Mouse (Mus musculus): ENCODE measurements around the gene Tmc3. TPM values are rescaled to one million over a fixed set of nuclear protein-coding genes. Genes with fewer than 3 reads are reported as not detected.
A peak's percentile ranks its signal among the peaks of the same experiment; 100 is the strongest.

Tmc3 gene
- polyA plus RNA-seq, 1 experiment from 2014 or later: 0.23 TPM

DNA sequence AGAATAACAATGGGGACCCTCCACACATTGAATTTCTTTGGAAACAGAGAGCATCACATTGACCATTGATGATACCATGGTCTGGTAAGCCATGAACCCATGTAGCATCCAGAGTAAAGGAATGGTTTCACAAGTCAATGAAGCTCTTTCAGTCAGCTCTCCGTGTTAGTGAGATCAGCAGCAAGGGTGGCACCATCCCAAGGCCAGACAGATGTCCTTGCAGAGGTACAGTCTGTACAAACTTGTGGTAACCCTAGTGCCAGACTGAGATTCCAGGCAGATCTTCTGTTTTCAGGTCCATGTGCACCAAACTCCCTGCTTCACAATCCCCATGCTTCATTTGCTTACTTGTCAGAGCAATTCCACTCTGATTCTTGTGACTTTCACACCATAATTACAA, 39.3 kb downstream of the Tmc3 start:
- Histone ChIP-seq H3K27ac (replicated peaks) (no peak overlapping the region), H3K27me3 (no peaks in the 10 kb centered on the region), H3K9me3 (replicated peaks) (no peaks in the 10 kb centered on the region), H3K4me3 (replicated peaks) (no peak overlapping the region), H3K9ac (no peak overlapping the region), H3K4me1 (replicated peaks) (no peaks in the 10 kb centered on the region), H3K4me2 (no peak overlapping the region), H3K36me3 (replicated peaks) (no peaks in the 10 kb centered on the region)
- no peak for ATAC-seq (ENCODE audit: insufficient read depth)
- WGBS (ENCODE audit: insufficient replicate concordance): 43% methylated on average over 1 of the region's 1 CpGs

DNA sequence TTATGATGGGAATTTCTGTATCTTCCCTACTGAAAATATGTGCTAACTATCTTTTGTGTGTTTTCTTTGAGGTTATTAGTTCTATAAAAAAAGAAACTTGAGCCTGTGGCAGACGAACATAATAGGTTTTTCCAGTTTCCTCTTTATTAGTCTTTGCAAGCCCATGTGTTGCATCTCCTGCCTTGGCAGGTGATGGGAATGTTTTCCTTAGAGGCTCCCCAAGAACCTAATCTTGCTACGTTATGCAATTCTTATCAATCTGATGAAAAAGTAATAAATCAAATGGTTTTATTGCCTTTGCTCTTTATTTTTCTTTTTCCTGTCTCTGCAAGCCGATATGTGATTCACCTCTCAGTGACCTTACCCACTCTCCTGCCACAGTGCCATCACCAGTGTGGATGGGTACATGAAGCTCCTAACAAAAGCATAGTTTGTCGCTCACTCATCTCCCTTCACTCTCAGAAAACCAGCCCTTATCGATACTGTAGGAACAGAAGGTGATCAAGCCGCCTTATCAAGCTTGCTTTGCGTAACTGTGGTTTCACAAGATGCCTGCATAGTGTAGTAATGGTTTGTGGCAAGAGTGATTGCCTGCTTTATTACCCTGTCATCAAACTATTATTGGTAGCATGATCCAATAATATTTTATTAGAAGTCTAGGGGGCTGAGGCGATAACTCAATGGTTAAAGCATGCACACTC, 42.0 kb downstream of the Tmc3 start:
- no peak for ATAC-seq (ENCODE audit: insufficient read depth)

DNA sequence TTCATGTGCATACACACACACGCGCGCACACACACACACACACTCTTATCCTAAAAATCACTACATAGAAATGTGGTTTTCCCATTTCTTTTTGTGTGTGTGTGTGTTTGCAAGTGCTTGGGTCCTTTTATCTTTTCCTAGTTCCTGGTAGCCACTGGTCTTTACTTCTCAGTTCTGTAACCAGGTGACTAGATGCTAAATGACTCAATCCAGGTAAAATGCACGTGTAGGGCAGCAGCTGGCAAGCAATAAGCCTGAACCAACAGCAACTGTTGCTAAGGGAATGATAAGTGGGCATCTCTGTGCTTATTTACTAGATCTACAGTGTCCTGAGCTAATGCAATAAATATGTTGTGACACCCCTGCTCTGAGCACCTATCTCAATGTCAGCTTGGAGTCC, 42.6 kb downstream of the Tmc3 start:
- 74% methylated on average over 4 of the region's 4 CpGs for WGBS (ENCODE audit: insufficient replicate concordance)
- H3K4me1 ChIP-seq (replicated peaks): peaks cover 18% of the 10 kb centered on the region
- H3K4me3 ChIP-seq (replicated peaks): no peak overlapping the region
- no peaks in the 10 kb centered on the region for H3K9me3 ChIP-seq (replicated peaks)
- no peak overlapping the region for H3K4me2 ChIP-seq
- H3K9ac ChIP-seq: no peak overlapping the region
- H3K27ac ChIP-seq (replicated peaks): no peak overlapping the region
- no peak for ATAC-seq (ENCODE audit: insufficient read depth)
- no peaks in the 10 kb centered on the region for H3K27me3 ChIP-seq
- H3K36me3 ChIP-seq (replicated peaks): no peaks in the 10 kb centered on the region

More for the DNA sequence above, 42.0 kb downstream of the Tmc3 start:
- Histone ChIP-seq H3K27ac (replicated peaks) (no peak overlapping the region), H3K4me2 (no peak overlapping the region), H3K36me3 (replicated peaks) (no peaks in the 10 kb centered on the region), H3K9ac (no peak overlapping the region), H3K9me3 (replicated peaks) (no peaks in the 10 kb centered on the region), H3K4me3 (replicated peaks) (no peak overlapping the region), H3K27me3 (no peaks in the 10 kb centered on the region), H3K4me1 (replicated peaks) (peaks cover 12% of the 10 kb centered on the region)
- WGBS (ENCODE audit: insufficient replicate concordance): 56% methylated on average over 8 of the region's 8 CpGs

DNA sequence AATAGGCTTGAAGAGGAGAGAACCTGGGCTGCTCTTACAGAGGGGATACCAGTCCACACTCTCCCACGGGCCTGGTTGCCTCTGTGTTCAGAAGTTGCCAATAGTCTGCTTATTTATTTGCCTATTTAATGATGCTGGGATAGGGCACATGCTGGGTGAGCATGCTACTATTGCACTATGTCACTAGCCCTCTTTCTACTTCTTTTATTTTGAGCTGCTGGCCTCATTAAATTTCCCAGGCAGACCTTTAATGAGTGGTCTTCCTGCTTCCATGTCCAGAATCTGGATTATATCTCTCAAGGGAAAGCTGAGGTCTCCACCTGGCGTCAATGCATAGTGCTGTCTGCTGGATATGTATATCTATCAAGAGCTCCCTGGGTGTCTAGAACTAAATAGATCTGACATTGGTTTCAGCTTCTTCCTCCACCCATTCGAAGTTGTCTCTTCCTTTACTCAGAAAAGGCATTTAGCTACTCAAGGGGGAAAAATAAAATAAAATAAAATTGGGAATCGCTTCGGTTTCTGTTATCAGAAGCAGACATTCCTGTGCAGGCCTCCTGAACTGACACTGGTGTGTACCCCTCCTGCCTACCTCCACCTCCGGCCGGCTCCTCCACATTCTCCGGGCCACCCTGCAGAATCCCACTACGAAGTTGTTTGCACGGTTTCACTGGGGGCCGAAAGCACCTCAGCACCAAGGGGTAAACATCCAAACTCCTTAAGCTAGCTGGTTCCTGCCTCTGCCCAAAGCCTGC, 46.5 kb downstream of the Tmc3 start:
- peak overlapping the region; percentile 50; the same call in 1 of the 2 replicates for H3K9ac ChIP-seq
- H3K9me3 ChIP-seq (replicated peaks): no peaks in the 10 kb centered on the region
- peaks cover 32% of the 10 kb centered on the region for H3K4me1 ChIP-seq (replicated peaks)
- peak overlapping the region; percentile 85 for H3K4me2 ChIP-seq
- peak overlapping the region; percentile 62 for H3K4me3 ChIP-seq (replicated peaks)
- WGBS (ENCODE audit: insufficient replicate concordance): 6% methylated on average over 11 of the region's 11 CpGs
- peaks cover 6% of the 10 kb centered on the region; the same call in 1 of the 2 replicates for H3K36me3 ChIP-seq (replicated peaks)
- no peak overlapping the region; the same call in 1 of the 2 replicates for H3K27ac ChIP-seq (replicated peaks)
- no peaks in the 10 kb centered on the region for H3K27me3 ChIP-seq
- peak; percentile 59 for ATAC-seq (ENCODE audit: insufficient read depth)

DNA sequence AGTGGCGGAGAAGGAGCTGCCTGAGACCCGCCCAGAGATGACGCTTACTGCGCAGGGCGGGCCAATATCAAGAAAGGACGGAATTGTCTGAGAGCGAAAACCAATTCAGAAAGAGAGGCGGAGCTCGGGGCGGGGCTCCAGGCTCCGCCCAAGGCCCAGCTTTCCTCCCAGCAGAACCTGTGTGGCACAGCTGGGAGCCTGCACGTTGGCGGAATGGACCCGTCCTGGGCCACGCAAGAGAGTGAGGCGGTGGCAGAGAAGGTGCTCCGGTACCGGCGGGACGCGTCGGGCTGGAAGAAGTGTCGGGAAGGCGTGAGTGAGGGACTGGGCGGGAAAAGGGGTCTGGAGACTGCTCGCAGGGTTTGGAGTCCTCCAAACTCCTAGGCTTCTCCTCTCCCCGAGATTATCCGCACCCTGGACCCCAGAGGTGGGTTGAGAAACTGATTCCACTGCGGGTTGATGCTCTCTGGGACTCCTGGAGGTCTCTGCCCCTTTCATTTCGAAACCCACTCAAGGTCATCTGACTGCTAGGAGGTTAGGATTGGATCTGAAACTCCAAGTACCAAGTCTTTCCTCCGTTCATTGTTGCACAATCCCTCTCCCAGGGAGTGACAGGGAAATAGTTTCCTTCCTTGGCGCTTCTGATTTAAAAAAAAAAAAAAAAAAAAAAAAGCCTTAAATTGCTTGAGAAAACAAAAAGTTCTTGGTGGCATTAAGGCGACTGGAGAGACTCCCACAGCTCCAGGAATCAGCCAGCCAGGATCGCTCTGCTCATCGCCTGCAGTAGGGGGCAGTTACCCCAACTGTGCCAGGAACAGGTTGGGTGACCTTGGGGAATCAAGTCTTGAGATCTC, 47.3 kb downstream of the Tmc3 start, which contains the start of gene Stard5:
Gene Stard5 (plus strand): TSS at position 132 of the 854 bp plus-strand sequence.
- Histone ChIP-seq H3K4me2 (peak within 1 kb of the TSS; percentile 85), H3K36me3 (replicated peaks) (peaks cover 10% of the 10 kb centered on the region; the same call in 1 of the 2 replicates), H3K4me3 (replicated peaks) (peak within 1 kb of the TSS; percentile 62), H3K4me1 (replicated peaks) (peaks cover 32% of the 10 kb centered on the region), H3K9ac (peak within 1 kb of the TSS; percentile 55), H3K27me3 (no peaks in the 10 kb centered on the region), H3K27ac (replicated peaks) (peak within 1 kb of the TSS; percentile 7; the same call in 1 of the 2 replicates), H3K9me3 (replicated peaks) (no peaks in the 10 kb centered on the region)
- 2% methylated on average over 35 of the region's 35 CpGs for WGBS (ENCODE audit: insufficient replicate concordance)
- ATAC-seq (ENCODE audit: insufficient read depth): peak; percentile 92

DNA sequence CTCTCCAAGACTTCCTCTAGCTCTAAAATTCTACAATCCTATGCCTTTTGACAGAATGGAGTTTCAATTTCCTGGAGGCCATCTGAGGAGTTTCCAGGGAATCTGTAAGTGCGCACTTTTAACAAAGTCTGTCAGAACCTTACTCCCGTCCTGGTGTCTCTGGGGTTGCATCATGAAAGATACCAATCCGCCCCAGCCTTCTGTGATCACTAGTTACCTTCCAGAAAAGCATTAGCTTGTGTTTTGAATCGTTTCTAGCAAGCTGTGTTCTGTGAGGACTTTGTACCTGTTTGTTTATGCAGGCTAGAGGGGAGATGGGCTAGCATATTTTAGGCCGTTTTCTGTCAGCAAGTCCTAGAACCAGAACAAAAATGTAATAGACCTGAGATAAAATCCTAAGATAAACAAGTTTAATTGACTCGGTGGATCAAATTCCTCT, 48.0 kb downstream of the Tmc3 start:
- Histone ChIP-seq H3K4me1 (replicated peaks) (peaks cover 32% of the 10 kb centered on the region), H3K9ac (0 out of 2 replicates have a peak overlapping the region, but pooled peaks have one; percentile 13), H3K36me3 (replicated peaks) (peaks cover 10% of the 10 kb centered on the region; the same call in 1 of the 2 replicates), H3K4me3 (replicated peaks) (peak overlapping the region; percentile 62), H3K27ac (replicated peaks) (0 out of 2 replicates have a peak overlapping the region, but pooled peaks have one; percentile 4), H3K27me3 (no peaks in the 10 kb centered on the region), H3K9me3 (replicated peaks) (no peaks in the 10 kb centered on the region), H3K4me2 (peak overlapping the region; percentile 85)
- WGBS (ENCODE audit: insufficient replicate concordance): 55% methylated on average over 6 of the region's 6 CpGs
- no peak for ATAC-seq (ENCODE audit: insufficient read depth)

DNA sequence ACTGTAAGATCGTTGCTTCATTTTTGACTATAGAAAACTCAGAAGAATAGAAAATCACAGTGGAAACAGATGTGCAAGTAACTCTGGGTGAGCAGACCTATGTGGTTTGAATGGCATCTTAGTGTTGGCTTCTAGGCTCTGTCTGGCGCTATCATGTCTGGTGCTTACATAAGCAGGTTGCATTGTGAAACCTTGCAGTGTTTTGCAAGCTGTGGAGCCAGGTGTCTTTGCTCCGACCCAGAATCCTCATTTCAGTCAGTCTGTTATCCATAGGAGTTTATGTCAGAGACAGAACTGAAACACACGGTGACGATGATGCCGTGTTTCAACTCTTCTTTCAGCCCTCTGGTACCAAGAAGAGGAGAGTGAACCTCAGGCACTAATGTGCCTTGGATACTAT, 49.1 kb downstream of the Tmc3 start:
- no peaks in the 10 kb centered on the region for H3K27me3 ChIP-seq
- WGBS (ENCODE audit: insufficient replicate concordance): 76% methylated on average over 6 of the region's 6 CpGs
- no peak overlapping the region for H3K4me3 ChIP-seq (replicated peaks)
- H3K27ac ChIP-seq (replicated peaks): no peak overlapping the region
- H3K36me3 ChIP-seq (replicated peaks): peaks cover 15% of the 10 kb centered on the region; the same call in 1 of the 2 replicates
- no peaks in the 10 kb centered on the region for H3K9me3 ChIP-seq (replicated peaks)
- H3K4me1 ChIP-seq (replicated peaks): peaks cover 32% of the 10 kb centered on the region
- no peak overlapping the region for H3K9ac ChIP-seq
- H3K4me2 ChIP-seq: 0 out of 2 replicates have a peak overlapping the region, but pooled peaks have one; percentile 85
- no peak for ATAC-seq (ENCODE audit: insufficient read depth)

DNA sequence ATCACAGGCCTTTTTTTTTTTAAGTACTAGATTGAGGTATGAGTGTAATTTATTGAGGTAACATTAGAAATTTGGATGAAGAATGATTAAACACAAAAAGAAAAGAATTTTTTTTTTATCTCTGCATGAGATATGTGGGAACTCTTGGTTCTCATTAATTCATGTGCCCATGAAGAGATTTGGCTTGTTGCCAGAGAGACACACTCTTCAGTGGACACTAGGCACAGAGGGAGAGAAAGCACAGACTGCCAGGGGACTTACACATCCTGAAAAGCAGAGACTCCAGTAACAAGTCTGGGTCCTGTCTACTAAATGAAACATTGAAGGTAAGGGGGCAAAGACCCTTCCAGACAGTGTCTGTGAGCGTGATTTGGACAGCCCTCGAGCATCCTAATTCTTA, 51.0 kb downstream of the Tmc3 start:
- 66% methylated on average over 2 of the region's 2 CpGs for WGBS (ENCODE audit: insufficient replicate concordance)
- H3K9me3 ChIP-seq (replicated peaks): no peaks in the 10 kb centered on the region
- H3K36me3 ChIP-seq (replicated peaks): peaks cover 25% of the 10 kb centered on the region; the same call in 1 of the 2 replicates
- no peak overlapping the region for H3K4me2 ChIP-seq
- no peak overlapping the region for H3K27ac ChIP-seq (replicated peaks)
- ATAC-seq (ENCODE audit: insufficient read depth): no peak
- no peak overlapping the region for H3K9ac ChIP-seq
- H3K27me3 ChIP-seq: no peaks in the 10 kb centered on the region
- peaks cover 35% of the 10 kb centered on the region for H3K4me1 ChIP-seq (replicated peaks)
- H3K4me3 ChIP-seq (replicated peaks): no peak overlapping the region

DNA sequence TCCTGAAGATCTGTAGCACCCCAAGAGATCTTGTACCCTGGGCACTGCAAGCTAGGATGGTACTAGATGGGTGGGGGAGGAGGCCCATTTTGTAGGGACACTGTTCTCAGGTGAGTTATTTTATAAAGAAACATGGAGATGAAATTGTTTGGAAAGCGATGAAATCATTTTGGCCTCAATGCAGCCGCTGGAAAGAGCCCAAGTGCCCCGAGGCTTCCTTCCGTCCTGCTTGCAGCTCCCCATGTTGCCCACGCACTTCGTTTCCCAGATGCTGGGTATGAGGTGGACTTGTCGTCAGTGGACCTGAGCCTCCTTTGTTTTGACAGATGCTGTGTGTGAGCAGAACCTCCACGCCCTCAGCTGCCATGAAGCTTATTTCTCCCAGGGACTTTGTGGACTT, 51.7 kb downstream of the Tmc3 start:
- no peaks in the 10 kb centered on the region for H3K27me3 ChIP-seq
- H3K36me3 ChIP-seq (replicated peaks): peaks cover 26% of the 10 kb centered on the region; the same call in 1 of the 2 replicates
- ATAC-seq (ENCODE audit: insufficient read depth): no peak
- H3K4me1 ChIP-seq (replicated peaks): peaks cover 28% of the 10 kb centered on the region
- H3K9me3 ChIP-seq (replicated peaks): no peaks in the 10 kb centered on the region
- no peak overlapping the region for H3K4me3 ChIP-seq (replicated peaks)
- H3K4me2 ChIP-seq: no peak overlapping the region
- H3K27ac ChIP-seq (replicated peaks): no peak overlapping the region
- no peak overlapping the region for H3K9ac ChIP-seq
- 76% methylated on average over 8 of the region's 8 CpGs for WGBS (ENCODE audit: insufficient replicate concordance)

- H3K4me2 ChIP-seq: no peak overlapping the region
- no peak overlapping the region for H3K4me3 ChIP-seq (replicated peaks)
- peaks cover 13% of the 10 kb centered on the region for H3K4me1 ChIP-seq (replicated peaks)
- H3K9ac ChIP-seq: no peak overlapping the region
- H3K36me3 ChIP-seq (replicated peaks): peaks cover 33% of the 10 kb centered on the region; the same call in 1 of the 2 replicates
- H3K27me3 ChIP-seq: no peaks in the 10 kb centered on the region
- no peaks in the 10 kb centered on the region for H3K9me3 ChIP-seq (replicated peaks)
- peak; percentile 55 for ATAC-seq (ENCODE audit: insufficient read depth)
- WGBS (ENCODE audit: insufficient replicate concordance): 77% methylated on average over 8 of the region's 8 CpGs
- H3K27ac ChIP-seq (replicated peaks): no peak overlapping the region
Observed at GRCm38 (mm10) chr7:83637781-83638583, 53.3 kb downstream of the Tmc3 start.

Measured in liver, embryonic 15.5 days (tissue).